Mouse (Mus musculus): ENCODE results near the gene Cyp26a1. TPM values are rescaled to one million over a fixed set of nuclear protein-coding genes. Genes with fewer than 3 reads are reported as not detected.
A peak's percentile ranks its signal among the peaks of the same experiment; 100 is the strongest.

Gene Cyp26a1
- total RNA-seq (2021) = under 1 TPM; 0.18 to 0.54 TPM
- long read RNA-seq, experiment 1 = 0 reads
- long read RNA-seq, experiment 2 = 0 reads

DNA sequence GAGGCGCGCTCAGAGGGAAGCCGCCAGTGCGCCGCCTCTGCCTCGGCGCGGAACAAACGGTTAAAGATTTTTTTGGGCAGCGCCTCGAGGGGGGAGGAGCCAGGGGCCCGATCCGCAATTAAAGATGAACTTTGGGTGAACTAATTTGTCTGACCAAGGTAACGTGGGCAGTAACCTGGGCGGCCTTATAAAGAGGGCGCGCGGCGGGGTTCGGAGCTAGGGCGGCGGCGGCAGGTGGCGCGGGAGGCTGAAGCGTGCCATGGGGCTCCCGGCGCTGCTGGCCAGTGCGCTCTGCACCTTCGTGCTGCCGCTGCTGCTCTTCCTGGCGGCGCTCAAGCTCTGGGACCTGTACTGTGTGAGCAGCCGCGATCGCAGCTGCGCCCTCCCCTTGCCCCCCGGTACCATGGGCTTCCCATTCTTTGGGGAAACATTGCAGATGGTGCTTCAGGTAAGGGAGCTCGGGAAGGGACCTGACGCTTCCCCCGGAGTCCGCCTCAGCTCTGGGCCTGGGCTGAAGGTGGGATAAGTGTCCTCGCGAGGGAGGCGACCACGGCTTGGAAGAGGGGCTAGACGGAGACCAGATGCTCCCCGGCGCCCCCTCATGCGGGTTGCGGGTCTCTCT is at the start of gene Cyp26a1:
Gene Cyp26a1, plus strand, starts transcription at position 148 of the 622 bp plus-strand sequence.
- DNase-seq (ENCODE audit: low spot score in 2 of 2) = no peak

DNA sequence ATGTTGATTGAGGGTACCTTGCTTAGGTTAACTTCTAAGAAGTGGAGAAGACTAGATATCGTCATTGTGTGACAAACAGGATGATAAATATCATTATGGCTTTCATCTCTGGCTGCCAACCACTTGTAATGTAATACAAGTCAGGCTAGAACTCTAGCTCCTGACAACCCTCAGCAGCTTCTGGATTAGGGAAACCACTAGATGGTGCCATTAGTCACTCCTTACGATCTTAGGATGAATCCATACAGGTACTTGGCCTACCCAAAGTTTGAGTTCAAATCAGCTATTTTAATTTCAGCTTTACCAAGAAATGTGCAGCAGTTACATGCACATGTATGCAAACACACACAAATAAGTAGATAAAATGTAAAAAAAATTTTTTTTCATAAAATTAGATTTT is 49.6 kb upstream of the Cyp26a1 start:
- DNase-seq (ENCODE audit: low spot score in 2 of 2) = no peak

DNA sequence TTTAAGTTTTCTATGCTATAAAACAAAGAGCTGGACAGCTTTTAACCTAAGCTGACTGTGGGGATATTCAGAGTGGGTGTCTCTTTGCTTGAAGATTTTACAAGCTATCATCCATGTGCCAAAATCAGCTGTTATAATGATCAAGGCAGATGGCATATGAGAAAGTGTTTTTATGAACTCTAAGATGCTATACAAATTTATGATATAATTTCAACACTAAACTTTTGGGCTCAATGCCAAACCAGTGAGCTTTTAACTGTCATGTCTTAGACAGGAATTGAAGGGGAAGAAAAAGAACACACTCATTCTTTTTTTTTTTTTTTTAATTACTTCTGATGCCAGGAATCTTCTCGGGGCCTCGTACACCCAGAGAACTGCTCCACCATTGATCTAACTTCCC is 47.1 kb upstream of the Cyp26a1 start:
- no peak for DNase-seq (ENCODE audit: low spot score in 2 of 2)

DNA sequence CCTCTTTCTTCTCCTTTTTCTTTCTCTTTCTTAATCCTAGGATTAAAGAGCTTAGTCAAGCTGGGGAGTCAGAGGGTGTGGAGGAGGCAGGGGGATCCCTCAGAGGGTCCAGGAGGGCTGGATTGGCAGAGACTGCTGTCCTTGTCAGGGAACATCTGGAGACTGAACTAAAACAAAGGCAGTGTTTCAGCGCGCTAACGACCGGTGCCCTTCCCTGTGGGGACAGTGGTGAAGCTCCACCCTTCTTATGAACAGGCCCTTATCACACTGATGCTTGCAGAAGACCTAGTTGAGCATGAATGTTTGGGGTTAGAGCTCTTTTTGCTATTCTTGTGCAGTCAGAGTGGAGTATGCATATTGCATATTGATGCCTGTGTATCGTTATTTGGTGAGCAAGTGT is 43.6 kb upstream of the Cyp26a1 start:
- DNase-seq (ENCODE audit: low spot score in 2 of 2) = no peak

DNA sequence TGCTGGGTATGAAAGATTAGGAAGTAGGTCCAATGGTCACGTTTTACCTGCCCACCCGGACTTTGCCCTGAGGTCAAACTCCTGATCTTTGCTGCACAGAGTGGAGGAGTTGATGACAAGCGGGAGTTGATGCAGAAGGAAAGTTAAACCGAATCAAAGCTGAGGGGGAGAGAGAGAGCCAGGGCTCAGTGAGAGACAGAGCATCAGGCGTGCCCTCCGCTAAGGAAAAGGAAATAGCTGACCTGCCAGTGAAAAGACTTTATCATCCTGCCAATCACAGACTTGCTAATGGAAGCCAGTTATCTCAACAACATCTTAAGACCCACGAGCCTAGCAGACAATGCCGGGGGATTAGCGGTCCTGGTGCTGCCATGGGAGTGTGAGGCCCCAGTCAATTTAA is 41.2 kb upstream of the Cyp26a1 start:
- DNase-seq (ENCODE audit: low spot score in 2 of 2) = no peak

DNA sequence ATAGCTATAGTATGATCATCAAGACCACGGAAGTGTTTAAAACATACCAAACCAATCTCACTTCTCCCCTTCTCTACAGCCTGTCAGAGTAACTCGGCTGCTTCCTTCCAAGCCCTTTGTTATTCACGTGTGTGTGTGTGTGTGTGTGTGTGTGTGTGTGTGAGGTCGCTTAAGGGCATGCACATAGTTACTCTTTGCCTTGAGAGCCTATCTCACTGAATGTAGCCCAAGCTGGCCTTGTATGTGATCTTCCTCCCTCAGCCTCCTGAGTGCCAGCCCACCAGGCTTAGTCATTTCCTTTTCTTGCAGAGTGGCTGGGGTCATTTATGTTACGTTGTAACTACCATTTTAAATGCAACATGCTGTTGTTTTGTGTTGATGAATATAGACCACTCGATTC is 32.3 kb upstream of the Cyp26a1 start:
- no peak for DNase-seq (ENCODE audit: low spot score in 2 of 2)

DNA sequence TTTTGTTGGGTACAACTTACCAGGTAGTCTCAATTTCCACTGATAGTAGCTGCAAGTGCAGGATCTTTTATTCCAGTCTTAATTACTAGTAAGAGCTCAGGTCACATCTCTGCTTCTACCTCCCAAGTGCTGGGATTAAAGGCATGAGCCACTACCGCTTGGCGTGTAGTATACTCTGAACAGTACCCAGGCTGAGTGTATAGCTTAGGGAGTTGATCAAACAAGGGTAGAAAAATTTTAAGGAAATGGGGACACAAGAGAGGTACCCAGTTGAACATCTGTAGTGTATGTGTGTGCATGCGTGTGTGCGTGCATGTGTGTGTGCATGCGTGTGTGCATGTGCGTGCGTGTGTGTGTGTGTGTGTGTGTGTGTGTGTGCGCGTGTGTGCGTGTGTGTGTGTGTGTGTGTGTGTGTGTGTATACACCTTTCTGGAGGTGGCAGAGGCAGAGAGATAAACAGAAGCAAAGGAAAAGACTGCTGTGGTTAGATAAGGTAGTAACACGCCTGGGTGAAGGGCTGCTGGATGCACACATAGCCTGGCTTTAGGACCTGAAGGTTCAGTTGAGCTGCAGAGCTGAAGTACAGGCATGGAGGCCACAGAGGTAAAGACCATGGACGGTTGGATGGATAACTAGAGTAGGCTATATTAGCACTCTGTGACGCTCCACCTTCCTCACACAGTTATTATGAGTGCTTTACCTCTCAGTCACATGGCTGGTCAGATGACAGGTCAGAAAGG is 29.6 kb upstream of the Cyp26a1 start:
- no peak for DNase-seq (ENCODE audit: low spot score in 2 of 2)

DNA sequence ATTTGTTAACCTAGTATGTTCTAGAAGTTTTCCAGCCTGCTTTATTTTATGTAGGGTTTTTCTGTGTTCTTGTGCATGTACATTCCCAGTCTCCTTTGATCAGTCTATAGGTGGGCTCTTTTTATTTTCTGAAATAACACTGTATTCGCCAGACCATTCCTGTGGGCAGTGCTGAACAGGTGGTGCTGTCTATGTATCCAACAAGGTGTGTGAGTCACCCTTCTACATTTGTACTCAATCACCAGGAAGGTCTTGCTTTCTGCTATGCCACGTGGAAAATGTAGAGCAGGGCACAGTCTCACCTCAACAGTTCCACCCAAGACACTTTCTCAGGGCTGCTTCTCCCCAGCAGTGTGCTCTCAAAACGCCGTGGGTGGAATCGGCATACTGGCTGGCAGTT is 28.9 kb upstream of the Cyp26a1 start:
- no peak for DNase-seq (ENCODE audit: low spot score in 2 of 2)

DNA sequence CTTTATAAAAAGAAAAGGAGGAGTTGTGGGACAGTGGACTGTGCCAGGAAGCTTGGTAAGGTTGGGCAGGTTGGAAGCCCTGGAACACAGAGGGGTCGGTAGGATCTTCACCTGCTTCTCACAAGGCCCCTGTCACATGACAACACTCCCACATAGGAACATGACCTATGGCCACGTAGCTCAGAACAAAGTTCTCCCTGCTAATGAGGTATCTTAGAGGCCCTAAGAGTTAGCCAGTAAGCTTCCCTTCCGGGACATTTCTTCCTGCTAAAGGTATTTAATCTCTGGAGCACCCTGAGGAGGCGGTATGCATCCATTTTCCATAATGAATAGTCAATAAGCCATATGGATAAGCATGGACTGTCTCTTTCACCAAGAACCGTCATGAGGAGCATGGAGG is 28.1 kb upstream of the Cyp26a1 start:
- no peak for DNase-seq (ENCODE audit: low spot score in 2 of 2)

DNA sequence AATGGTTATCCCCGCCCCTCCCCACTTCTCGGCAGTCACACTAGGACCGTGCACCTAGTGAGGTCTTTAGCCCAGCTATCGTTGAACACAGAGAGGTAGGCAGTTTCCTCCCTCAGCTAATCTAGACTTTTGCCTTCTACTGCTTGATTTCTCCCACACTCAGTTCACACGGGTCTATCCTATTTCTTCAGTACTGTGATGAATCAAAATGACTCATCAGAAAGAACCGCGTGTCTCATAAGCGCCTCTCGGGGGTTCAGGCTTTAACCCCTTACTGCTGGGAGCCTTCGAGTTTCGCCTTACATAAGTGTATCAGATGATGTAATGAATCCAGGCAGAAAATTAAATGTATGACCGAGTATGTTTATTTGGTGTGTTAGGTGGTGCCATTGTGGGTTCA is 24.2 kb upstream of the Cyp26a1 start:
- no peak for DNase-seq (ENCODE audit: low spot score in 2 of 2)

DNA sequence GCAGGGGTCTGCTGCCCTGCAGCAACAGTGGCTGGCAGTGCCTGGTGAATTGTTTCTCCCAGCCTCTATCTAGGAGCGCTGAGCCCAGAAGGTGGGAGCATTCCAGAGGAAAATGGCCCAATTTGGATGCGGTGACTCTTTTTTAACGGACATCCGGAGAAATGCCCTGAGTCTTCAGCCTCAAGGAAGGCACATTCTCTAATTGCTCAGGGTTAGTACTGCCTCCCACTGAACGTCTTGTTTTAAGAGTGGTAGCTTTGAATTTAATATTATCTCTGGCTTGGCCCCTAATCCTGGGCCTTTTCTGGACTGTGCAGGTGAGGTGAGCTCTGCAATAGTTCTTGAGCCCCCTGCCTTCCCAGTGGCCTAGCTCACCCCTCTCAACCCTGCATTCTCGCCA is 12.3 kb upstream of the Cyp26a1 start, which contains the start of gene Cyp26c1:
Gene Cyp26c1, plus strand, starts transcription at position 301 of the 400 bp plus-strand sequence.
- no peak for DNase-seq (ENCODE audit: low spot score in 2 of 2)

DNA sequence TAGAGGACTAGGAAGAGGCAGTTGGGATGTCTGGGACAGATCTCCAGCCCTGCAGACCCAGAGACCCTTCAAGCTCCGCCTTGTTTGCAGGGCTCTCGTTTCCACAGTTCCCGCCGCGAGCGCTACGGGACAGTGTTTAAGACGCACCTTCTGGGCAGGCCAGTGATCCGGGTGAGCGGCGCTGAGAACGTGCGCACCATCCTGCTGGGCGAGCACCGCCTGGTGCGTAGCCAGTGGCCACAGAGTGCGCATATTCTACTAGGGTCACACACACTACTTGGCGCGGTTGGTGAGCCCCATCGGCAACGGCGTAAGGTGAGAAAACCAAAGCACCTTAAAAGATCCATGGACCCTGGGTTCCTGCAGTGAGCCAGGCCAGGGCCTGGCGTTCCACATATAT is 11.3 kb upstream of the Cyp26a1 start:
- DNase-seq (ENCODE audit: low spot score in 2 of 2) = no peak

DNA sequence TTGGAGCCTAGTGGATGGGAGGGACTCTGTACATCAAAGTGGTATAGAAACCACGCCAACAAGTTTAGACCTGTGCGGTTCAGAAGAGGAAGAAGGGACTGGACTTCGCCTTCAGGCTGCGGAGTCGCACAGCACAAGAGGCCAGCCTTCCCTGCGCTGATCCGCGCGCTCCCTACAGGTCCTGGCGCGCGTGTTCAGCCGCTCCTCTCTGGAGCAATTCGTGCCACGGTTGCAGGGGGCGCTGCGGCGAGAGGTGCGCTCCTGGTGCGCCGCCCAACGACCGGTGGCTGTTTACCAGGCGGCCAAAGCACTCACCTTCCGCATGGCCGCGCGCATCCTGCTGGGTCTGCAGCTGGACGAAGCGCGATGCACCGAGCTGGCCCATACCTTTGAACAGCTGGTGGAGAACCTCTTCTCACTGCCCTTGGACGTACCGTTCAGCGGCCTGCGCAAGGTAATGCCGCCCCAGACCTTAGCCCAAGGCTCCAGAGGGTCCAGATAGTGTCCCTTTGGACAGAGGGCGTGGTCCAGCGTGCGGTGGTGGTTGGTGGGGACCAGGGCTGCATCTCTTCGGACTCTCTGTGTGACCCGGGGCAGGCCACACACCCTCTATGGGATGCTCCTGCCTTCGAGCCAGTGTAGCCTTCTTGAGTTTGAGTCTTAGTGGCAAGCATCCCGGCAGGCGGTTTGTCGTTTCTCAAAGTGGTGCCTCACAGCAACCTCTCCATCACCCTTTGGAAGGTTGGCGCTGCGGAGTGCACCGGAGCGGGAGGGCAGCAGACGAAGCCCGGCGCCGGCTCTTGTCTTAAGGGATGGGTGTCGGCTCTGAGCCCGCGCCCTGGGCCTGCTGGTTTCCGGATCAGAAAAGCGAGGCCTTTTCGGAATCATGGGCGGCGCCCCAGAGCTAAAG is 10.4 kb upstream of the Cyp26a1 start:
- DNase-seq (ENCODE audit: low spot score in 2 of 2) = no peak

DNA sequence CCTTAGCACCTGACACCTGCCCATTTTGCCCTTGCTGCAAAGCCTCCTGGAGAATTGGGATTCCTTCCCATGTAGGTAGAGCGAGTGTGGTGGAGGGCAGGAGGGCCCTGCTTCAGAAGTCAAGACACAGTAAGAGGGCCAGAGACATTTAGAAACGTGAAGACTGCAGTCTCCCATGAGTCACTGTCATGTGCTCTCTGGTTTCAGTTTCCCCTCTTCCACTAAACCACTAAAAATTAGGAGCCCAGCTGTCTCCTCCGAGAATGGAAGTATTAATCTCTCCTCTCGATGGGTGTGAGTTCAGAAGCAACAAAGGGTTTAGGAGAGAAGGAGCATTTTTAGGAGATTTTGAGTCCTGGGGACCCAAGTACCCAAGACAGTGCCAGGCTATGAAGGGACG is 8.1 kb upstream of the Cyp26a1 start:
- DNase-seq (ENCODE audit: low spot score in 2 of 2) = no peak

DNA sequence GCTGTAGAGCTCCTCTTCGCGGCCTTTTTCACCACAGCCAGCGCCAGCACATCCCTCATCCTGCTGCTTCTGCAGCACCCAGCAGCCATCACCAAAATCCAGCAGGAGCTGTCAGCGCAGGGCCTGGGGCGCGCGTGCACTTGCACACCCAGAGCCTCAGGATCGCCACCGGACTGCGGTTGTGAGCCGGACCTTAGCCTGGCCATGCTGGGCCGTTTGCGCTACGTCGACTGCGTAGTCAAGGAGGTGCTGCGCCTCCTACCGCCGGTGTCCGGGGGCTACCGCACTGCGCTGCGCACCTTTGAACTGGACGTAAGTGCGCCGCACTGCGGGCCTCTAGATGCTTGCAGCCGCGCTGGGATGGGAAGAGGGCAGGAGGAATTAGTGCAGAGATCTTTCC is 6.9 kb upstream of the Cyp26a1 start:
- no peak for DNase-seq (ENCODE audit: low spot score in 2 of 2)

DNA sequence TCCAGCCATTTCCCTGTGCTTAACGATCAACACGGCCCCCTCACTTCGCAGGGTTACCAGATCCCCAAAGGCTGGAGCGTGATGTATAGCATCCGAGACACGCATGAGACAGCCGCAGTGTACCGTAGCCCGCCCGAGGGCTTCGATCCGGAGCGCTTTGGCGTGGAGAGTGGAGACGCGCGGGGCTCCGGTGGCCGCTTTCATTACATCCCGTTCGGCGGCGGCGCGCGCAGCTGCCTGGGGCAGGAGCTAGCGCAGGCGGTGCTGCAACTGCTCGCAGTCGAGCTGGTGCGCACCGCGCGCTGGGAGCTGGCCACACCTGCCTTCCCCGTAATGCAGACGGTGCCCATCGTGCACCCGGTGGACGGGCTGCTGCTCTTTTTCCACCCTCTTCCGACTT is 4.7 kb upstream of the Cyp26a1 start:
- DNase-seq (ENCODE audit: low spot score in 2 of 2) = peak in 1 of 2 experiments; percentile 36

DNA sequence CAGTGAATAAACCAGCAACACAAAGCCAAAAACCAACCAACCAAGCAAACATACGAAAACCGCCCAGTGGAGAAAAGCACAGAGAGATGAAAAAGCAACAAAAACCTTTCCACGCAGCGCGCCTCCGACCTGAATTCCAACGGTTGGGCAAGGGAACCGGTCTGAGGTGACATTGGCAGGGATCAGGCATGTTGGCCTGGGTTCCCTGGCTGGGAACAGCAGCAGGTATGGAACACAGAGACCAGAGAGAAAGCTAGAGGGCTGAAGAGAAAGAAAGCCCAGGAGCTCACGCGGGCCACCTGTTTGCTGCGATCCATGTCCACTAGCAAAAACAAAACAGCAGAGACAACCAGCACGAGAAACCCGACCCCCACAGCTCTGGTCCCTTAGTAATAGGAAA is 2.5 kb upstream of the Cyp26a1 start:
- no peak for DNase-seq (ENCODE audit: low spot score in 2 of 2)

DNA sequence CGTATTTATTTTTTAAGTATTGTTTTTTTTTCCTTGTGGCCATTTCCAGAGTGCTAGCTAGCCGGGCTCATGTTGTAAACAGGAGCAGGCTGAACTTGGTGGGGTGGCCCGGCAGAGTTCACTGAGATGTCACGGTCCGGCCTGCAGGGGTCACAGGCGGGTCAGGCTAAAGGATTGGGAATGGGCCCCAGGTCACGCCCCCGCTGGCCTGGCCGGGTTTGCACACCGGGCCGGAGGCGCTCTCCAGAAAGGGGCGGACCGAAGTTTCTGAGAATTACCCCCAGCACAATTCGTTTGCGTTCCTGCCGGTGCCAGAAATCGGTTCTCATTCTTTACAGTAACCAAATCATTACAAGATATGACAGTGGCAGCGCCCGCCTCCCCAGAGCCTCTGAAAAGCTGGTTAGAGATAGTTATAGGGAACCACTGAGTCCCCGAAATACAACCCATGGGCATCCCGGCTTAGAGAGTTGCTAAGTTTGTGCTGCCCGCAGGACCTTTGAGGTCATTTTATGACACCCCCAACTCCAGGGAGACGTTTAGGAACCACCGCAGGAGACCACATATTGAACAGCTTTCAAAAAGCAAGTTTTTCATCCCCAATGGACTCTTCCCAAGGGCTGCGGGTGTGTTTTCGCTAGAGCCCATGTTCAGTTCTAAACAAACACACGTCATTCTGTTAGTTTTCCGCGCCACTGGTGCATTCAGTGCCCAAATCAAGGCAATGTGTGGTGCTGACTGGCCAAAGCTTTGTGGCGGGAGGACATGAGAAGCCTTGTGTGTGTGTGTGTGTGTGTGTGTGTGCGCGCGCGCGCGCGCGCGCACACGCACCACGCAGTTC is 1.6 kb upstream of the Cyp26a1 start:
- no peak for DNase-seq (ENCODE audit: low spot score in 2 of 2)

DNA sequence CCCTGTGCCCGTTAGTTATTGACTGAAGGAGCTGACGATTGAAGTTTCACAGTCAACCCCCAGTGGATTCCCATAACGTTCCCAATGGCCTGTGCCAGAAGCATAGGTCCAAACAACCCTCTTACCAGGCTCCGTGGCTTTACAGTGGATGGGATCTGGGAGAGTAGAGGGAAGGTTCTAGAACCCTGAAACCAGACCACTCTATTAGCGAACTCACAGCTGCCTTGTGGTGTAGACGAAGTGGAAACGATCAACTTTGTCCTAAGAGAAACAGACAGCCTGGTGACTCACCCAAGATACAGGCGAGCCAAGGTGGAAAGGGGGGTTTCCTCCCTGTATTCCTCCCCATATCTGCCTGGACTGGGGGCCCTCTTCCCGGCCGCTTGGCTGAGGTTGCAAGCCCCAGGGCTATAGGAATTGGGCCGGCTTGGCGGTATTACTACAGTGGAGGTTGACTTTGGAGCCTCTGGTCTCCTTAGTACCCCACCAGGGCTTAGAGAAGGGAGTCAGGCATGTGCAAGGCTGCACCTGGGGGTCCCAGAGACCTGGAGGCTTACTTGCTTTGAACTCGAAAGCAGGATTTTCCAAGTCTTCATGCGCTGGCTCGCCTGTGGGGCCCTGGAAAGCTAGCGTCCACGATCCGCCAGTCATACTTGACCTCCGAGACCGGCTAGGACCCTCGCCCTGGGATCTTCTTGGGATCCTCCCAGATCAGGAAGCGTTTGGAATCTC is 829 bp upstream of the Cyp26a1 start:
- no peak for DNase-seq (ENCODE audit: low spot score in 2 of 2)

DNA sequence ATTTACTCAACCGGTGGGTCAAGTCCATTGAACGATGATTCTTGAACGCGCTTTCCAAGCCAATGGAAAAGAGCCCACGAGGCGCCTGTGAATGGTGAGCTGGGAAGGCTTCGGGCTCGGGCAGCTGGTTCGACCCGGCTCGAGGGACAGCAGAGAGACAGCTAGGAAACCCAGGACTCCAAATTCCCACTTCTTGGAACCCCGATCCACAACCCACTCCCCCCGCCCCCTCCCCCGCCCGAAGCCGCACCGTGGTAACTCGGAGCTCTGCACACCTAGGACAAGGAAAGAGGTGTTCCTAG is 312 bp upstream of the Cyp26a1 start:
- DNase-seq (ENCODE audit: low spot score in 2 of 2) = no peak
